Mouse (Mus musculus) intestine, embryonic 14.5 days (tissue): ENCODE data around the gene Man2a2. TPM values are rescaled to one million over a fixed set of nuclear protein-coding genes. Genes with fewer than 3 reads are reported as not detected.

ENCODE experiments used
- ATAC-seq: fragments of 200-750 bp; cut with Nextera tagmentation; replicated peaks from 2 replicates; pipeline ENCODE4 v1.8.0; 2017; ENCODE audit warnings: low read depth, moderate number of reproducible peaks, moderate TSS enrichment, moderate library complexity; ENCODE audit not compliant: low FRiP score, low TSS enrichment
- DNase-seq: peaks from one replicate; pipeline ENCODE4 v3.0.0-alpha.2; 2018; ENCODE audit warnings: low spot score
- H3K27ac ChIP-seq: fragments of 300-500 bp; sonication (generic); 2 replicates; pipeline ENCODE4 v1.5.1; 2014; ENCODE audit warnings: low read depth, mild to moderate bottlenecking, control low read depth
- H3K27me3 ChIP-seq: fragments of 300-500 bp; sonication (generic); replicated peaks from 2 replicates; pipeline ENCODE4 v1.6.1; 2014; ENCODE audit warnings: low read length, control low read depth; ENCODE audit not compliant: control insufficient read depth, insufficient read depth
- H3K36me3 ChIP-seq: fragments of 300-500 bp; sonication (generic); 2 replicates; pipeline ENCODE4 v1.6.1; 2014; ENCODE audit warnings: low read length, control low read depth; ENCODE audit not compliant: control insufficient read depth, insufficient read depth
- H3K4me1 ChIP-seq: fragments of 300-500 bp; sonication (generic); replicated peaks from 2 replicates; pipeline ENCODE4 v1.6.1; 2014; ENCODE audit warnings: low read length, control low read depth, mixed read lengths; ENCODE audit not compliant: control insufficient read depth, insufficient read depth
- H3K4me2 ChIP-seq: fragments of 300-500 bp; sonication (generic); 2 replicates; pipeline ENCODE4 v1.6.1; 2014; ENCODE audit warnings: low read length
- H3K4me3 ChIP-seq: fragments of 300-500 bp; sonication (generic); 2 replicates; pipeline ENCODE4 v1.5.1; 2014; ENCODE audit warnings: low read depth, low read length, control low read depth, mixed read lengths
- H3K9ac ChIP-seq: fragments of 300-500 bp; sonication (generic); 2 replicates; pipeline ENCODE4 v1.6.1; 2014; ENCODE audit warnings: mild to moderate bottlenecking, low read length
- H3K9me3 ChIP-seq: fragments of 300-500 bp; sonication (generic); 2 replicates; pipeline ENCODE4 v1.6.1; 2016; ENCODE audit warnings: low read length, control low read depth; ENCODE audit not compliant: control insufficient read depth
- WGBS: fragments of 180-500 bp; shearing (Covaris S2); extraction: QIAGEN DNeasy Blood & Tissue Kit; methylation state at CpG from one replicate; pipeline ENCODE4 v1.1.7; 2014; 5-methylcytosine and 5-hydroxymethylcytosine counted together
- polyA plus RNA-seq: library from polyadenylated mRNA; unstranded; fragments of >200 nt; fragmentation: Nextera tagmentation; extraction: Ambion mirVana; gene quantifications from 2 replicates; pipeline ENCODE4 v1.2.1, GENCODE M21; 2014

The Man2a2 gene
- polyA plus RNA-seq, 1 experiment from 2014 or later: 17.4 TPM

- H3K4me2 ChIP-seq: no peak overlapping the region
- no peaks in the 10 kb centered on the region for H3K27me3 ChIP-seq
- no peaks in the 10 kb centered on the region for H3K9me3 ChIP-seq
- DNase-seq (no peak), ATAC-seq (no peak)
- peaks cover 91% of the 10 kb centered on the region for H3K36me3 ChIP-seq
- H3K9ac ChIP-seq: no peak overlapping the region
- WGBS: 83% methylated on average over 2 of the region's 2 CpGs
- no peaks in the 10 kb centered on the region for H3K4me1 ChIP-seq
- no peak overlapping the region for H3K27ac ChIP-seq
- no peak overlapping the region for H3K4me3 ChIP-seq
These were observed 55.4 kb downstream of the Man2a2 start for GRCm38 (mm10) chr7:80315733-80316132.

GRCm38 (mm10) chr7:80310771-80311170 lies 60.4 kb downstream of the Man2a2 start:
- no peak for ATAC-seq
- H3K4me2 ChIP-seq: no peak overlapping the region
- 81% methylated on average over 7 of the region's 7 CpGs for WGBS
- H3K9ac ChIP-seq: no peak overlapping the region
- no peaks in the 10 kb centered on the region for H3K4me1 ChIP-seq
- H3K4me3 ChIP-seq: no peak overlapping the region
- no peaks in the 10 kb centered on the region for H3K27me3 ChIP-seq
- H3K27ac ChIP-seq: no peak overlapping the region
- H3K36me3 ChIP-seq: peaks cover 100% of the 10 kb centered on the region
- H3K9me3 ChIP-seq: no peaks in the 10 kb centered on the region
- no peak for DNase-seq

- H3K4me2 ChIP-seq: no peak overlapping the region
- H3K36me3 ChIP-seq: peaks cover 100% of the 10 kb centered on the region
- 90% methylated on average over 3 of the region's 3 CpGs for WGBS
- no peak overlapping the region for H3K4me3 ChIP-seq
- ATAC-seq (no peak), DNase-seq (no peak)
- no peaks in the 10 kb centered on the region for H3K27me3 ChIP-seq
- no peak overlapping the region for H3K27ac ChIP-seq
- no peaks in the 10 kb centered on the region for H3K4me1 ChIP-seq
- no peak overlapping the region for H3K9ac ChIP-seq
- H3K9me3 ChIP-seq: no peaks in the 10 kb centered on the region
These were observed 63.4 kb downstream of the Man2a2 start for GRCm38 (mm10) chr7:80307766-80308165.

GRCm38 (mm10) chr7:80301522-80301921 lies 69.7 kb downstream of the Man2a2 start:
- Histone ChIP-seq H3K27ac (no peak overlapping the region), H3K4me2 (no peak overlapping the region), H3K27me3 (no peaks in the 10 kb centered on the region), H3K36me3 (peaks cover 72% of the 10 kb centered on the region), H3K9ac (no peak overlapping the region), H3K4me3 (no peak overlapping the region), H3K4me1 (0 out of 2 replicates have a peak, but pooled peaks cover 5% of the 10 kb centered on the region), H3K9me3 (no peaks in the 10 kb centered on the region)
- DNase-seq (no peak), ATAC-seq (no peak)
- 83% methylated on average over 2 of the region's 2 CpGs for WGBS

- WGBS: 87% methylated on average over 3 of the region's 3 CpGs
These were observed 71.6 kb downstream of the Man2a2 start for GRCm38 (mm10) chr7:80299568-80299967.

More at GRCm38 (mm10) chr7:80299568-80299967, 71.6 kb downstream of the Man2a2 start:
- H3K27me3 ChIP-seq: no peaks in the 10 kb centered on the region
- H3K4me3 ChIP-seq: no peak overlapping the region
- H3K9me3 ChIP-seq: no peaks in the 10 kb centered on the region
- H3K4me2 ChIP-seq: no peak overlapping the region
- H3K36me3 ChIP-seq: peaks cover 52% of the 10 kb centered on the region
- no peak for DNase-seq
- no peak overlapping the region for H3K27ac ChIP-seq
- ATAC-seq: no peak
- no peak overlapping the region for H3K9ac ChIP-seq
- peaks cover 12% of the 10 kb centered on the region for H3K4me1 ChIP-seq

Other genes with a start within 250 kb of the Man2a2 start
- 15.1 and 15.9 TPM in 2 replicates for gene Sema4b, start 184.5 kb downstream of the Man2a2 start, polyA plus RNA-seq
- 129 and 156 TPM in 2 replicates for gene Cib1, start 138.6 kb downstream of the Man2a2 start, polyA plus RNA-seq
- gene Gdpgp1, start 138.5 kb downstream of the Man2a2 start, polyA plus RNA-seq: 4.4 and 4.5 TPM in 2 replicates
- 0.56 and 0.66 TPM in 2 replicates for gene Ttll13, start 125.0 kb downstream of the Man2a2 start, polyA plus RNA-seq
- 51.1 and 51.4 TPM in 2 replicates for gene Ngrn, start 110.2 kb downstream of the Man2a2 start, polyA plus RNA-seq
- 11.4 and 16.6 TPM in 2 replicates for gene Vps33b, start 101.7 kb downstream of the Man2a2 start, polyA plus RNA-seq
- 149 and 157 TPM in 2 replicates for gene Prc1, start 76.9 kb downstream of the Man2a2 start, polyA plus RNA-seq
- 13.5 and 14.4 TPM in 2 replicates for gene Rccd1, start 46.9 kb downstream of the Man2a2 start, polyA plus RNA-seq
- 29.9 and 34.2 TPM in 2 replicates for gene Unc45a, start 30.4 kb downstream of the Man2a2 start, polyA plus RNA-seq
- 19.8 and 19.9 TPM in 2 replicates for gene Hddc3, start 28.3 kb downstream of the Man2a2 start, polyA plus RNA-seq
- gene Fes, start 16.6 kb upstream of the Man2a2 start, polyA plus RNA-seq: 8.0 and 10.1 TPM in 2 replicates
- 10.3 and 10.6 TPM in 2 replicates for gene Furin, start 34.1 kb upstream of the Man2a2 start, polyA plus RNA-seq
- 23.3 and 29.1 TPM in 2 replicates for gene Blm, start 163.7 kb upstream of the Man2a2 start, polyA plus RNA-seq